Mouse (Mus musculus) activated CD4-positive, CD25-positive, alpha-beta regulatory T cell, adult 4 months (primary cell): ENCODE data around the gene Nosip. TPM values are rescaled to one million over a fixed set of nuclear protein-coding genes. Genes with fewer than 3 reads are reported as not detected.
"Not testable (repeated sequence)": the region's sequence is repeated elsewhere in the genome, so short reads cannot be mapped to it uniquely, and the experiment has no call there.

Source experiments
- ATAC-seq: one replicate; pipeline ENCODE4 v1.8.0; 2017
- polyA plus RNA-seq, 2 experiments: library from polyadenylated mRNA; unstranded; fragments of 100-300 nt; shearing (Covaris generic); gene quantifications; one replicate each; pipeline ENCODE4 v1.2.1; 2017

The Nosip gene
- polyA plus RNA-seq, 2 experiments from 2014 or later, result 143 to 161 TPM

- no peak for ATAC-seq
These were observed 29.8 kb downstream of the Nosip start, which contains the start of gene Rcn3 for GRCm38 (mm10) chr7:45092048-45092447. Gene Rcn3, minus strand, starts transcription at chr7:45092221.

- no peak for ATAC-seq
These were observed 30.7 kb downstream of the Nosip start for GRCm38 (mm10) chr7:45092828-45093515.

- ATAC-seq, result no peak
These were observed 31.3 kb downstream of the Nosip start for GRCm38 (mm10) chr7:45093516-45093905.

DNA sequence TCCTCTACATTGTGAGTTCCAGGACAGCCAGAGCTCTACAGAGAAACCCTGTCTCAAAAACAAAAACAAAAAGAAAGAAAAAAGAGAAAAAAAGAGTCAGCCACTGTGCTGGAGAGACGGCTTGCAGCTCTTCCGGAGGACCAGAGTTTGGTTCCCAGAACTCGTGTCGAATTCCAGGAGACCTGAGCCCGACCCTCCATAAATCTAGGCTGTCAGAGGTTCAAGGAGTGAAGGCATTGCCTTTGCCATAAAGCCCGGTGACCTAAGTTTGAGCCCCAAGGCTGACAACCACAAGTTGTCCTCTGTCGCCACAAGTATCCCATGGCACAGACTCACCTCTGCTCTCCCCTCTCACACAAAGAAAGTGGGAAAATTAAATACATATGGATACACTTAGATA is 31.9 kb downstream of the Nosip start:
- ATAC-seq, result no peak

DNA sequence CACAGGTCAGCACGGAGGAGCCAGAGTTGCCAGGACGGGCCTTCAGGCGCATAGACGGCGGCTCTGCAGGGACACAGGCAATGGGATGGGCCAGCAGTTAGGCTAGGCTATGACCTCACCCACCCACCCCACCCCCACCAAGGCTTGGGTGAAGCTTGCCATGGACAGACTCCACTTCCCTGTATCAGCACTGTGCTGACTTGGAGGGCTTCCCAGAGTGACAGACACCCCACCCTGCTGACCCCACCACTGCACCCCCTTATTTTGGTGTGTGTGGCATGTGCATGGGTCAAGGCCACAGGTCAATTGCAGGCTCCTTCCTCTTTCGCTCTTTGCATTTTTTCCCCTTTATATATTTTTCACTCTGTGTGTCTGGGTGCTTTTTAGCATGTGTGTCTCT is 33.1 kb downstream of the Nosip start:
- no peak for ATAC-seq

DNA sequence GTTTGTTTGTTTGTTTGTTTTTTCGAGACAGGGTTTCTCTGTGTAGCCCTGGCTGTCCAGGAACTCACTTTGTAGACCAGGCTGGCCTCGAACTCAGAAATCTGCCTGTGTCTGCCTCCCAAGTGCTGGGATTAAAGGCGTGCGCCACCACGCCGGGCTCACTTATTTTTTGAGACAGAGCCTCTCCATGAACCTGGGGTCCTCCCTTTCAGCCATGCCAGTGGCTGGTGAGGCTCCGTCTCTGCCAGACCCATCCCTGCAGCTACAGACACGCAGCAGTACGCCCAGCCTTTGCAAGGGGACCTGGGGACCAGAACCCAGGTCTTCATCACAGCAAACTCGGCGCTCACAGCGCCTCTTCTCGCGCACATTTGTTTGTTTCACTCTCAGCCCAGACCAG is 33.7 kb downstream of the Nosip start:
- ATAC-seq, result not testable (repeated sequence)

GRCm38 (mm10) chr7:45097479-45097878 is 35.2 kb downstream of the Nosip start:
- ATAC-seq, result no peak

GRCm38 (mm10) chr7:45098541-45099240 is 36.5 kb downstream of the Nosip start:
- ATAC-seq, result no peak

GRCm38 (mm10) chr7:45100046-45100445 is 37.8 kb downstream of the Nosip start:
- no peak for ATAC-seq

DNA sequence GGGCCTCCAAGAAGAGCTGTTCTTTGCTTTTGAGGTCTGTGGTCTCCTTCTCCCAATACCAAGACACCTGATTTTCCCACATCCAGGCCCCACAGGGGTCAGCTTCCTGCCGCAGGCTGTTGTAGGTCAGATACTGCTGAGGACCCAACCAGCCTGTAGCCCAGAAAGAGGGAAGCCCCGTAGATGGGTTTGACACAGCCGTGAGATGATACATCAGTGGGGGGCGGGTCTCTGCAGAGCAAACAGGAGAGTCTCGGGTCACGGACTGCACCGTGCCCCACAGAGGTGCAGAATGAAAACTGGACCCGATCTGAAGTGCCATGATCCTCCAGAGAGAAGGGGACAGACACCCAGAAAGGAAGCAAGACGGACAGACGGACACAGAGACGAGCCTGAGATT is 40.2 kb downstream of the Nosip start:
- ATAC-seq, result no peak

- ATAC-seq, result no peak
These were observed 40.8 kb downstream of the Nosip start for GRCm38 (mm10) chr7:45102940-45103585.

GRCm38 (mm10) chr7:45103652-45104180 is 41.5 kb downstream of the Nosip start, which contains the start of gene Fcgrt:
Gene Fcgrt, minus strand, starts transcription at chr7:45103851.
- ATAC-seq, result no peak

- ATAC-seq, result no peak
These were observed 42.7 kb downstream of the Nosip start for GRCm38 (mm10) chr7:45104941-45105340.

DNA sequence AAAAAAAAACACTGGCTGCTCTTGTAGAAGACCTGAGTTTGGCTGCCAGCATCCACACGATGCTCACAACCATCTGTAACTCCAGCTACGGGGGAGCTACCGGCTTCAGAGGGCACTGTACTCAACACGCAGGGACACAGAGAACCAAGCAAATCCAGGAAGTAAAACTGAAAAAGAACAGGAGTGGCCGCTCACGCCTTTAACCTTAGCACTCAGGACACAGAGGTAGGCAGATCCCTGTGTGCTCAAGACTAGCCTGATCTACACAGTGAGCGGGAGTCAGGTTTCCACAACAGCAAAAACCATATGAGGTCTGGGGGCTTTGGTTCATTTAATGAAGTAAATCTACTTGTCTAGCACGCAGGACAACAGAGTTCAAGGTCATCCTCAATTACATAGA is 43.3 kb downstream of the Nosip start:
- ATAC-seq, result no peak

GRCm38 (mm10) chr7:45106441-45106840 is 44.2 kb downstream of the Nosip start:
- ATAC-seq, result no peak

- no peak for ATAC-seq
These were observed 44.9 kb downstream of the Nosip start for GRCm38 (mm10) chr7:45107052-45107645.

- not testable (repeated sequence) for ATAC-seq
These were observed 47.9 kb downstream of the Nosip start for GRCm38 (mm10) chr7:45110089-45110488.

- ATAC-seq, result no peak
These were observed 49.7 kb downstream of the Nosip start for GRCm38 (mm10) chr7:45111940-45112339.

GRCm38 (mm10) chr7:45112529-45112928 is 50.3 kb downstream of the Nosip start:
- ATAC-seq, result no peak

DNA sequence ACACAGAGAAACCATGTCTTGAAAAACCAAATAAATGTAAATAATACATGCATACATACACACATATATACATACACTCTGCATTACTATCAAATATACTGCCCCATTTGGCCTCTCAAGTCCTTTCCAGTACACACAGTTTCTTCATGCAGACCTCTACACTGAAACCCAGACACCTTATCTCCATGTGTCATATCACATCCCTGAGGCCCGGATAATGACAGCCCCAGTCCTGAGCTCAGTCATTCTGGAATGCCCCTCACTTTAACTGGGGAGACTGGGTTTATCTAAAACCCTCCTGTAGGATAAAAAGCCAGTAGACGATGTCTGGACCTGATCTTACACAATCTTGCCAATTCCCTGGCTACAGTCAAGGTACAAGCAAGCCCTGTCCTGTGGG is 51.2 kb downstream of the Nosip start:
- ATAC-seq, result no peak

DNA sequence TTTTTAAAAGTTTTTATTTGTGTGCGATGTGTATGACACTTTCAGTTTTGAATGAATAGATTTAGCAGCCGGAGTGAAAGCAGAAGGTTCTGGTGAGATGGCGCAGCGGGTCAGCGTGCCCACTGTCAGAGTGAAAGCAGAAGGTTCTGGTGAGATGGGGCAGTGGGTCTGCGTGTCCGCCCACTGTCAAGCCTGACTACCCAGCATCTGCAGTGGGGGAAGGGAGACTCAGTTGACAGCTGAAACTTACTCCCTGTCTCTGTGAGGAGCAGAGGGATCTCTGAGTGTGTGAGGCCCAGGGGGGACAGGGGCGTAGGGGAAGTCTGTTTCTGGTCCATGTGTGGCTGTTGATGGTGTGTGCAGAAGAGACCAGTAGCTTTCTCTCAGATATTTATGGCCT is 55.3 kb downstream of the Nosip start:
- ATAC-seq, result no peak

DNA sequence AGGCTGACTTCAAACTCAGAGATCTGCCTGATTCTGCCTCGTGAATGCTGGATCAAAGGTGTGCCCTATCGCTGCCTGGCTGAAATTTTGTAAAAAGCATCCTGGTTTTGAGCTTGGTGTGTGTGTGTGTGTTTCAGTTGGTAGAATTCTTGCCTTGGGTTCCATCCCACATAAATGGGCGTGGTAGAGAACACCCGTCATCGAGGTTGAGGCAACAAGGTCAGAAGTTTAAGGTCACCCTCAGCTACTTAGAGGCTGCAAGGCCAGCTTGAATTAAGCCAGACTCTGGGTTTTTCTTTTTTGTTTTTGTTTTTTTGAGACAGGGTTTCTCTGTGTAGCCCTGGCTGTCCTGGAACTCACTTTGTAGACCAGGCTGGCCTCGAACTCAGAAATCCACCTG is 56.1 kb downstream of the Nosip start:
- no peak for ATAC-seq
